Mouse (Mus musculus) cerebellum, adult (tissue): ENCODE results near the gene Nmnat2.

Experiments used
- ATAC-seq: cut with Nextera tagmentation; 2 replicates; pipeline ENCODE4 v1.9.2; 2017; ENCODE audit warnings: mild to moderate bottlenecking, moderate library complexity, mixed read lengths; ENCODE audit not compliant: insufficient number of reproducible peaks, low FRiP score, low TSS enrichment

The Nmnat2 gene

DNA sequence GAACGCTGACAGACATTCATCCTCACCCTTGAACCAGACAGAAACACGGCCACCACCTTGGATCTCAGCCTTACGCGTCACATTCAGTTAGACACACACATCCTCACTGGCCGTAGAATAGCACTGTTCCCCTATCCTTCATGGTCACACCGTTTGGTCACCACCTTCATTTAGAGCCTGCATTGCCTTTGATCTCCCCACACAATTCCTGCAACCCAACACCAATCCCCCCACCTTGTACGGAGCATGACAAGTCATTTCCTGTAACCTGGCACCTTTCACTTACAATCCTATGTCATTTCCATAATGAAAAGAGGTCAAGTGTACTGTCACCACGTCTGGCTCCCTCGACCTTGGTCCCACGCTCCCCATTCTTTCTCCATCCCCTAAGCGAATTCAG, 189.2 kb downstream of the Nmnat2 start:
- no peak for ATAC-seq

- ATAC-seq: no peak
Observed at GRCm38 (mm10) chr1:153145791-153146190, 191.0 kb downstream of the Nmnat2 start.

DNA sequence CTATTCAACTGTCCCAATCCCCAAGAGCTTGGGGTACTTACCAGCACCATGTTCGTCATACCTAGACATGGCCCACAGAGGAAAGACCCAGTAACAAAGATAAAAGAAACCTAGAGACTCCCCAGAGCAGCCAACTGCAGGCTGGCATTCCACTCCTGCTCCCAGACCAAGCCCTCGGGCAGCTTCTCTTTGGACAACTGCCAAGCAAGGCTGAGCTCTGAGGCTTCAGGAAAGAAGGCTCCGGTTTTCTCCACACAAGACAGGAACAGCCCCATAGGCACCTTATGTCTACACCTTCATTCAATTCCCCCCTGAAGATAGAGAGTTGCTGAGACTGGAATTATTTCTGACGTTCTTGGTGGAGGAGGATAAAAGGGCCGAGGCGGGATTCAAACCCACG, 197.8 kb downstream of the Nmnat2 start:
- no peak for ATAC-seq

- no peak for ATAC-seq
Observed at GRCm38 (mm10) chr1:153153619-153154137, 198.9 kb downstream of the Nmnat2 start.

- no peak for ATAC-seq
Observed at GRCm38 (mm10) chr1:153155364-153155763, 200.6 kb downstream of the Nmnat2 start.

DNA sequence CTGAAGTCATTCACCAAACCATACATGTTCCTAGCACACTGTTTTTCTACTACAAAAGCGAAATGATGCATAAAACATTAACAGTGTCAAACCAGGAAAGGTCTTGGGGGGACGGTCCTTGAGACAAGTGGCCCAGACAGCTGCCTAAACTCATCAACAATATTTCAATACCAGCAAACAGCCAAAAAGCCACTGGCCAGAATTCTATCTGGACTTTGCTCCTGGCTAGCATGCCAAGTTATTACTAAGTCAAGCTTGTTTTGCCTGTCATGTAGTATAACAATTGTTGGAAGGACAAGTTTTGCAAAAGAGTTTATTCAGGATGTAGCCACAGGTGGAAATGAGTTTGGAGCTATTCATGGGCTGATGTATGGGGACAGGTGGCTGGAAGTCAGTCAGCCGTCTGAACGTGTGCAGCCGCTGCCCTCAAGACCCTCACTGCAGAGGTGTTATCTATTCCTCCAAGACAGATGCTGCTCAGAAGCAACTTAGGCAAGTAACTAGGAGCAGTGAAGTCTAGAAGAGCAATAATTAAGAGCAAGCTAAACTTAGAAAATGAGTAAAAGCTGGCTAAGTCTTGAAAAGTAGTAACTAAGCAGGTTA, 202.3 kb downstream of the Nmnat2 start:
- ATAC-seq: no peak

DNA sequence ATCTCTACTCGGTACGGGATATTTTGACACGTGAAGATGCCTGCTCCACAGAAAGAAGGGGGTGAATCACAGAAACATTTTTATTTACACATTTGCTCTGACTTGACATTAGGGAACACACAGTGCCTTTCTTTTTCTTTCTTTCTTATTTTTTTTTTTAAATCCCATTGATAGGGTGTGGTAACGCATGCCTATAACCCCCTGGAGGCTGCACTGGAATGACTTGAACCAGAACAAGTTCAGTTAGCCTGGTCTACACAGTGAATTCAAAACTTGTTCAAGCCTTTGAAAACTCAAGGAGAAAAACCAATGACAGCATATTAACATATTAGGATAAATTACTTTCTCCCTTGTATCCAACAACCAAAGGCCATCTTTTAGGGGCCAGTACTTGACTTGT, 204.3 kb downstream of the Nmnat2 start:
- no peak for ATAC-seq

GRCm38 (mm10) chr1:153163831-153164230, 209.0 kb downstream of the Nmnat2 start:
- ATAC-seq: no peak; the same call in 1 of the 2 replicates

GRCm38 (mm10) chr1:153168293-153168692, 213.5 kb downstream of the Nmnat2 start:
- no peak for ATAC-seq
